ENCODE assay signal across 12 mouse cellular contexts in genomic region chr15:83570641-83571040, GRCm38 (mm10). TPM values are rescaled to one million over a fixed set of nuclear protein-coding genes. Genes with fewer than 3 reads are reported as not detected.
A peak's percentile ranks its signal among the peaks of the same experiment; 100 is the strongest.
DNase-seq lines count a peak whose midpoint lies in the region; ATAC-seq and TF ChIP-seq lines count a peak whose summit lies in the region.
"Had no signal": no experiment of that assay in that cellular context is flagged by ENCODE, and none has a peak within 500 bp of the region (broad histone marks: within the 10 kb centered on the region; RNA-seq: fewer than 3 reads in every experiment).

No protein-coding gene starts in this region.

- peaks cover 10% of the 10 kb centered on the region; the same call in 1 of the 2 replicates for H3K36me3 ChIP-seq in liver, adult 2 months (ENCODE audit: control insufficient read depth, insufficient read depth, low read length)
- peaks cover 12% of the 10 kb centered on the region; the same call in 1 of the 2 replicates for H3K36me3 ChIP-seq in liver, embryonic 11.5 days (ENCODE audit: control insufficient read depth, insufficient read depth, low read length)
- peaks cover 23 to 39% of the 10 kb centered on the region in 2 experiments for H3K36me3 ChIP-seq in CH12.LX (replicated peaks in 1 of 2; ENCODE audit: control insufficient read depth in 1 of 2, insufficient read depth in 1 of 2, low read length in 1 of 2)

- H3K79me2 ChIP-seq in liver, adult 2 months (ENCODE audit: control insufficient read depth, insufficient read depth, low read length) = peaks cover 8% of the 10 kb centered on the region; the same call in 1 of the 2 replicates
- no peaks in the 10 kb centered on the region for H3K79me2 ChIP-seq in CH12.LX (replicated peaks; ENCODE audit: control insufficient read depth, extremely low read depth, insufficient read depth, poor library complexity, severe bottlenecking)

- in situ Hi-C loops in CH12.LX (cut with MboI; ENCODE audit: low pct_ligation_motif_present, low pct_unique_long_range_greater_than_20kb, low sequenced_read_pairs) = no loop called here

- TF ChIP-seq CTCF in liver, adult 2 months (IDR thresholded peaks at IDR 0.05; ENCODE audit: low read depth, low read length) = peak; percentile 17; the same call in 1 of the 2 replicates
- TF ChIP-seq CTCF in CH12.LX (conservative IDR thresholded peaks at IDR 0.05 in 1 of 2, IDR thresholded peaks at IDR 0.05 in 1 of 2; ENCODE audit: low read depth in 2 of 2, low read length in 2 of 2) = peak; percentile 15 to 67; a peak in 2 of 4 replicates

- dilution Hi-C loops in CH12.LX (cut with MboI; ENCODE audit: extremely low pct_ligation_motif_present, extremely low pct_unique_long_range_greater_than_20kb, low sequenced_read_pairs) = no loop called here

- H3K4me1 ChIP-seq in liver, adult 2 months (ENCODE audit: control insufficient read depth, insufficient read depth, low read length) = peaks cover 14% of the 10 kb centered on the region
- peaks cover 8% of the 10 kb centered on the region for H3K4me1 ChIP-seq in liver, embryonic 11.5 days (replicated peaks; ENCODE audit: control insufficient read depth, insufficient read depth, low read length)
- peaks cover 0 to 17% of the 10 kb centered on the region in 2 experiments; a peak in 1 of 4 replicates for H3K4me1 ChIP-seq in CH12.LX (ENCODE audit: control insufficient read depth in 1 of 2, insufficient read depth in 2 of 2)
- H3K4me1 ChIP-seq: forebrain, embryonic 13.5 days; hindbrain, embryonic 12.5 days had no signal

- no peak overlapping the region for H3K9ac ChIP-seq in liver, adult 2 months (ENCODE audit: low read depth, low read length)
- no peak overlapping the region for H3K9ac ChIP-seq in liver, embryonic 11.5 days (ENCODE audit: low read depth, low read length)
- H3K9ac ChIP-seq in CH12.LX (ENCODE audit: insufficient read depth, low read depth) = no peak overlapping the region
- H3K9ac ChIP-seq: forebrain, embryonic 13.5 days; hindbrain, embryonic 12.5 days had no signal

- peak; percentile 36 for TF ChIP-seq RAD21 in CH12.LX (IDR thresholded peaks at IDR 0.05; ENCODE audit: low read depth, low read length)

- TF ChIP-seq EP300 in CH12.LX (IDR thresholded peaks at IDR 0.05; ENCODE audit: low read length) = no peak

- no peaks in the 10 kb centered on the region for H3K27me3 ChIP-seq in liver, adult 2 months (ENCODE audit: control insufficient read depth, insufficient read depth, low read length)
- H3K27me3 ChIP-seq in liver, embryonic 11.5 days (replicated peaks; ENCODE audit: control insufficient read depth, insufficient read depth, low read length) = no peaks in the 10 kb centered on the region
- no peaks in the 10 kb centered on the region for H3K27me3 ChIP-seq in CH12.LX (replicated peaks)
- H3K27me3 ChIP-seq: forebrain, embryonic 13.5 days; hindbrain, embryonic 12.5 days had no signal

- no peaks in the 10 kb centered on the region for H3K9me3 ChIP-seq in liver, embryonic 11.5 days (ENCODE audit: control insufficient read depth, low read length)
- H3K9me3 ChIP-seq in CH12.LX (replicated peaks; ENCODE audit: low read length) = no peaks in the 10 kb centered on the region
- H3K9me3 ChIP-seq: forebrain, embryonic 13.5 days; hindbrain, embryonic 12.5 days had no signal

- no peak for TF ChIP-seq POLR2A in liver, adult 2 months (IDR thresholded peaks at IDR 0.05; ENCODE audit: extremely low read depth, insufficient read depth, low read length)
- TF ChIP-seq POLR2A in CH12.LX (IDR thresholded peaks at IDR 0.05; ENCODE audit: low read depth, low read length) = no peak

- no peak for ATAC-seq in liver, embryonic 11.5 days (replicated peaks; ENCODE audit: low FRiP score)
- ATAC-seq: forebrain, embryonic 13.5 days had no signal

- H3K4me2 ChIP-seq in liver, embryonic 11.5 days = no peak overlapping the region
- H3K4me2 ChIP-seq in CH12.LX (ENCODE audit: insufficient read depth, low read depth, poor library complexity, severe bottlenecking) = no peak overlapping the region
- H3K4me2 ChIP-seq: forebrain, embryonic 13.5 days; hindbrain, embryonic 12.5 days had no signal

- H3K4me3 ChIP-seq in liver, adult 2 months (ENCODE audit: insufficient read depth, low read depth, low read length) = no peak overlapping the region
- no peak overlapping the region for H3K4me3 ChIP-seq in liver, embryonic 11.5 days (ENCODE audit: low read depth, low read length)
- H3K4me3 ChIP-seq in CH12.LX (replicated peaks in 1 of 3; ENCODE audit: low read depth in 2 of 3, low read length in 2 of 3, poor library complexity in 1 of 3) = no peak overlapping the region
- H3K4me3 ChIP-seq: forebrain, embryonic 13.5 days; hindbrain, embryonic 12.5 days had no signal

- DNase-seq in liver, adult 2 months (ENCODE audit: extremely low read depth, low read depth, low spot score) = peak; percentile 55
- DNase-seq in liver, embryonic 11.5 days (ENCODE audit: low spot score) = no peak
- peak; percentile 44 for DNase-seq in CH12.LX (ENCODE audit: extremely low read depth)
- peak; percentile 59 for DNase-seq in ZHBTc4 (ENCODE audit: low read depth, low spot score)
- peak; percentile 70 for DNase-seq in naive thymus-derived CD4-positive, alpha-beta T cell, adult 2 months (ENCODE audit: low read depth)
- DNase-seq in cerebellum, postnatal 4 days (ENCODE audit: low spot score in 2 of 2) = no peak
- no peak for DNase-seq in T-cell, adult 2 months (ENCODE audit: low spot score)
- DNase-seq: heart, adult 18-20 months; lung, postnatal 14 days had no signal

- peak overlapping the region; percentile 26 for H3K27ac ChIP-seq in liver, adult 2 months (replicated peaks; ENCODE audit: insufficient read depth, low read depth, low read length)
- no peak overlapping the region for H3K27ac ChIP-seq in liver, embryonic 11.5 days (ENCODE audit: low read depth, low read length)
- no peak overlapping the region for H3K27ac ChIP-seq in CH12.LX (ENCODE audit: insufficient read depth, low read depth)
- H3K27ac ChIP-seq: forebrain, embryonic 13.5 days; hindbrain, embryonic 12.5 days had no signal

- WGBS in liver, adult 2 months = 54% methylated on average over 2 of the region's 2 CpGs
- WGBS in liver, embryonic 11.5 days = 62% methylated on average over 2 of the region's 2 CpGs

TF ChIP-seq in CH12.LX, 34 proteins besides CTCF, POLR2A, EP300 and RAD21:
- peak; percentile 58 for TF ChIP-seq SMC3 (IDR thresholded peaks at IDR 0.05; ENCODE audit: low read depth, low read length)
- no peak for TF ChIP-seq GABPA (IDR thresholded peaks at IDR 0.05; ENCODE audit: insufficient replicate concordance, low read depth, low read length)
- TF ChIP-seq IRF4 (IDR thresholded peaks at IDR 0.05; ENCODE audit: low read depth, low read length) = no peak
- no peak for TF ChIP-seq ZNF384 (IDR thresholded peaks at IDR 0.05; ENCODE audit: low read depth, low read length)
- TF ChIP-seq ELF1 (IDR thresholded peaks at IDR 0.05; ENCODE audit: low read depth, low read length) = no peak

RNA-seq across cellular contexts. Expression of gene Mcat, which starts 7.1 kb away (rescaled TPM):
- total RNA-seq in liver, adult 2 months (2014; rRNA removed) = 25.9 and 27.9 TPM in 2 replicates
- polyA plus RNA-seq in liver, adult 2 months (2012; rRNA removed) = 29.3 and 30.7 TPM in 2 replicates
- polyA plus RNA-seq in liver, embryonic 11.5 days (2014; fragmentation: Nextera tagmentation; extraction: Ambion mirVana) = 38.6 and 39.3 TPM in 2 replicates
- total RNA-seq in CH12.LX (2012; rRNA removed) (38.6 and 41.2 TPM in 2 replicates), CH12.LX (2014; rRNA removed) (37.5 and 41.6 TPM in 2 replicates)
- polyA plus RNA-seq in CH12.LX (2012; ENCODE audit: insufficient read length, low read depth) = 28.4 and 28.5 TPM in 2 replicates

RNA-seq across cellular contexts. Expression of gene Tspo, which starts 7.2 kb away (rescaled TPM):
- total RNA-seq in liver, adult 2 months (2014; rRNA removed) = 99.9 and 123 TPM in 2 replicates
- polyA plus RNA-seq in liver, adult 2 months (2012; rRNA removed) = 206 and 283 TPM in 2 replicates
- polyA plus RNA-seq in liver, embryonic 11.5 days (2014; fragmentation: Nextera tagmentation; extraction: Ambion mirVana) = 144 and 150 TPM in 2 replicates
- 66.1 and 70.3 TPM in 2 replicates for total RNA-seq in CH12.LX (2012; rRNA removed)
- 40.9 and 42.4 TPM in 2 replicates for total RNA-seq in CH12.LX (2014; rRNA removed)
- 20.8 and 22.9 TPM in 2 replicates for polyA plus RNA-seq in CH12.LX (2012; ENCODE audit: insufficient read length, low read depth)

RNA-seq across cellular contexts. Expression of gene Ttll12, which starts 24.3 kb away (rescaled TPM):
- 4.9 and 6.5 TPM in 2 replicates for total RNA-seq in liver, adult 2 months (2014; rRNA removed)
- 11.2 and 11.8 TPM in 2 replicates for polyA plus RNA-seq in liver, adult 2 months (2012; rRNA removed)
- polyA plus RNA-seq in liver, embryonic 11.5 days (2014; fragmentation: Nextera tagmentation; extraction: Ambion mirVana) = 81.4 and 87.1 TPM in 2 replicates
- 31.1 and 34.7 TPM in 2 replicates for total RNA-seq in CH12.LX (2012; rRNA removed)
- 19.7 and 21.9 TPM in 2 replicates for total RNA-seq in CH12.LX (2014; rRNA removed)
- 37.1 and 40.0 TPM in 2 replicates for polyA plus RNA-seq in CH12.LX (2012; ENCODE audit: insufficient read length, low read depth)

RNA-seq across cellular contexts. Expression of gene Bik, which starts 44.0 kb away (rescaled TPM):
- 7.0 and 9.3 TPM in 2 replicates for total RNA-seq in liver, adult 2 months (2014; rRNA removed)
- 6.3 and 7.8 TPM in 2 replicates for polyA plus RNA-seq in liver, adult 2 months (2012; rRNA removed)
- polyA plus RNA-seq in liver, embryonic 11.5 days (2014; fragmentation: Nextera tagmentation; extraction: Ambion mirVana) = 4.0 and 5.6 TPM in 2 replicates
- total RNA-seq in CH12.LX (2012; rRNA removed) (0.13 TPM in 1 of 2 replicates, not detected in the other), CH12.LX (2014; rRNA removed) (0.61 TPM in 1 of 2 replicates, not detected in the other)
- polyA plus RNA-seq in CH12.LX (2012; ENCODE audit: insufficient read length, low read depth) = 0.50 and 0.87 TPM in 2 replicates
- total RNA-seq: left cerebral cortex, postnatal 14 days had no signal

RNA-seq across cellular contexts. Expression of gene Ttll1, which starts 59.9 kb away (rescaled TPM):
- 1.0 and 1.3 TPM in 2 replicates for total RNA-seq in liver, adult 2 months (2014; rRNA removed)
- polyA plus RNA-seq in liver, adult 2 months (2012; rRNA removed) = 2.1 and 2.2 TPM in 2 replicates
- polyA plus RNA-seq in liver, embryonic 11.5 days (2014; fragmentation: Nextera tagmentation; extraction: Ambion mirVana) = 12.6 and 14.5 TPM in 2 replicates
- total RNA-seq in CH12.LX (2012; rRNA removed) (4.1 and 4.9 TPM in 2 replicates), CH12.LX (2014; rRNA removed) (2.4 and 2.5 TPM in 2 replicates)
- 8.6 and 9.9 TPM in 2 replicates for polyA plus RNA-seq in CH12.LX (2012; ENCODE audit: insufficient read length, low read depth)

Comparison
In these comparisons a context has a peak if more than half of its experiments do, and no peak if none do; other contexts are left out.
1. DNase-seq: peak in liver, adult 2 months (single experiment), CH12.LX (single experiment), ZHBTc4 (single experiment) and naive thymus-derived CD4-positive, alpha-beta T cell, adult 2 months (single experiment); none in liver, embryonic 11.5 days (single experiment), cerebellum, postnatal 4 days (0 of 2) and T-cell, adult 2 months (single experiment).